Mouse (Mus musculus) midbrain, embryonic 10.5 days (tissue): Measurements from ENCODE around the gene Bcl9l. TPM values are rescaled to one million over a fixed set of nuclear protein-coding genes. Genes with fewer than 3 reads are reported as not detected.

Source experiments
- DNase-seq: peaks from one replicate; pipeline ENCODE4 v3.0.0-alpha.2; 2017; ENCODE audit warnings: low spot score
- H3K27ac ChIP-seq: fragments of 300-500 bp; sonication (generic); replicated peaks from 2 replicates; pipeline ENCODE4 v1.5.1; 2016; ENCODE audit warnings: mild to moderate bottlenecking
- H3K27me3 ChIP-seq: fragments of 300-500 bp; sonication (generic); 2 replicates; pipeline ENCODE4 v1.6.1; 2016; ENCODE audit warnings: low read depth, mild to moderate bottlenecking; ENCODE audit not compliant: poor library complexity, severe bottlenecking
- H3K36me3 ChIP-seq: fragments of 300-500 bp; sonication (generic); 2 replicates; pipeline ENCODE4 v1.6.1; 2016; ENCODE audit warnings: mild to moderate bottlenecking, moderate library complexity
- H3K4me1 ChIP-seq: fragments of 300-500 bp; sonication (generic); 2 replicates; pipeline ENCODE4 v1.6.1; 2016
- H3K4me3 ChIP-seq: fragments of 300-500 bp; sonication (generic); 2 replicates; pipeline ENCODE4 v1.5.1; 2016; ENCODE audit warnings: mild to moderate bottlenecking, moderate library complexity
- H3K9me3 ChIP-seq: fragments of 300-500 bp; sonication (generic); replicated peaks from 2 replicates; pipeline ENCODE4 v1.6.1; 2016; ENCODE audit warnings: mild to moderate bottlenecking
- WGBS: fragments of 180-500 bp; shearing (Covaris S2); methylation state at CpG from one replicate; pipeline ENCODE4 v1.1.7; 2016; 5-methylcytosine and 5-hydroxymethylcytosine counted together
- polyA plus RNA-seq: library from polyadenylated mRNA; unstranded; fragments of >200 nt; fragmentation: Nextera tagmentation; extraction: Ambion mirVana; gene quantifications from 2 replicates; pipeline ENCODE4 v1.2.1, GENCODE M21; 2016

Bcl9l gene
- polyA plus RNA-seq, 1 experiment from 2014 or later, result 3.9 TPM

DNA sequence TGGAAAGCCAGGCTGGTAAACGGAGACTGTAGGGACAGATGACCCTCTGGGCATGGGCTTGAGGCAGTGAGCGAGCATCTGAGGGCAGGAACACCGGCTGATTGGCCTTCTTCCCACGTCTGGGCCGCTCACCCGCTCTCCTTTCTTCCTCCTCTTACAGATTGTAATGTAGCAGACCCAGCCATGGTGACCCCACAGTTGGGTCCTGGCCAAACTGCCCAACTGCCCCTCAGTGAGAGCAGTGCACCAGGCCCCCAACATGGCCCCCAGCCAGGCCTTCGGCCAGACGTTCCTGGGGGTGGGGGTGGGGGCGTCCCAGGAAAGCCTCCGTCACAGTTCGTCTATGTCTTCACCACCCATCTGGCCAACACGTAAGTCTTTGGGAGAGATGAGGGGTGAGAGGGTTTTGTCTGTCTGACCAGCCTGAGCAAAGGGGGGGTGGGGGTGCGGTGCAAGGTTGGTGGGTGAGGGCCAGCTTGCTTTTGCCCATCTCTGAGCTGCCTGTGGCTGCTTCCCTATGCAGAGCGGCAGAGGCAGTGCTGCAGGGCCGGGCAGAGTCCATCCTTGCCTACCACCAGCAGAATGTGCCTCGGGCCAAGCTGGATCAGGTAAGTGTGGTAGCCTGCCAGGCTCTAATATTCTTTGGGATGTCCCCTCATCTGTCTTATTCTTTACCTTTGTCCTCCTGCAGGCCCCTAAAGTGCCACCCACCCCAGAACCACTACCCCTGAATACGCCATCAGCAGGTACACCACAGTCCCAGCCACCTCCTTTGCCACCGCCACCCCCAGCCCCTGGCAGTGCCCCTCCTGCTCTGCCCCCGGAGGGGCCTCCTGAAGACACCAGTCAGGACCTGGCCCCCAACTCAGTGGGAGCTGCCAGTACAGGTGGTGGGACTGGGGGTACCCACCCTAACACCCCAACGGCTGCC is 22.5 kb downstream of the Bcl9l start:
- 82% methylated on average over 20 of the region's 20 CpGs for WGBS
- peaks cover 30% of the 10 kb centered on the region for H3K27me3 ChIP-seq
- peak overlapping the region; percentile 18; the same call in 1 of the 2 replicates for H3K4me3 ChIP-seq
- H3K9me3 ChIP-seq, result no peaks in the 10 kb centered on the region
- H3K4me1 ChIP-seq, result peaks cover 39% of the 10 kb centered on the region
- H3K36me3 ChIP-seq, result peaks cover 59% of the 10 kb centered on the region
- DNase-seq, result no peak
- no peak overlapping the region for H3K27ac ChIP-seq

DNA sequence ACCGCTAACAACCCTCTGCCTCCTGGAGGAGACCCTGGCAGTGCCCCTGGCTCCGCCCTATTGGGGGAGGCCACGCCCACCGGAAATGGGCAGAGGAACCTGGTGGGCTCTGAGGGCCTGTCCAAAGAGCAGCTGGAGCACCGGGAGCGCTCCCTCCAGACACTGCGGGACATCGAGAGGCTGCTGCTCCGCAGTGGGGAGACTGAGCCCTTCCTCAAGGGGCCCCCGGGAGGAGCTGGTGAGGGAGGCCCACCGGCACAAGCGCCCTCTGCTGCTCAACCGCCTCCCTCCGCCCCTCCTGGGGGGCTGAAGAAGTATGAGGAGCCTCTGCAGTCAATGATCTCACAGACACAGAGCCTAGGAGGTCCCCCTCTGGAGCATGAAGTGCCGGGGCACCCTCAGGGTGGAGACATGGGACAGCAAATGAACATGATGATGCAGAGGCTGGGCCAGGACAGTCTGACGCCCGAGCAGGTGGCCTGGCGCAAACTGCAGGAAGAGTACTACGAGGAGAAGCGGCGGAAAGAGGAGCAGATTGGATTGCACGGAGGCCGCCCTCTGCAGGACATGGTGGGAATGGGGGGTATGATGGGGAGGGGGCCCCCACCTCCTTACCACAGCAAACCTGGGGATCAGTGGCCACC is 23.3 kb downstream of the Bcl9l start:
- peaks cover 54% of the 10 kb centered on the region for H3K36me3 ChIP-seq
- H3K4me1 ChIP-seq, result peaks cover 39% of the 10 kb centered on the region
- 61% methylated on average over 23 of the region's 23 CpGs for WGBS
- peaks cover 28% of the 10 kb centered on the region for H3K27me3 ChIP-seq
- H3K4me3 ChIP-seq, result peak overlapping the region; percentile 18; the same call in 1 of the 2 replicates
- no peaks in the 10 kb centered on the region for H3K9me3 ChIP-seq
- peak overlapping the region; percentile 55; the same call in 1 of the 2 replicates for H3K27ac ChIP-seq
- no peak for DNase-seq

DNA sequence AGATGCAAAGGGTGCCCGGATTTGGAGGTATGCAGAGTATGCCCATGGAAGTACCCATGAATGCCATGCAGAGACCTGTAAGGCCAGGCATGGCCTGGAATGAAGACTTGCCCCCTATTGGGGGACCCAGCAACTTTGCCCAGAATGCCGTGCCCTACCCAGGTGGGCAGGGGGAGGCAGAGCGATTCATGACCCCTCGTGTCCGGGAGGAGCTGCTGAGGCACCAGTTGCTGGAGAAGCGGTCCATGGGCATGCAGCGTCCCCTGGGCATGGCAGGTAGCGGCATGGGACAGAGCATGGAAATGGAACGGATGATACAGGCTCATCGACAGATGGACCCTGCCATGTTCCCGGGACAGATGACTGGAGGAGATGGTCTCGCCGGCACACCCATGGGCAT is 23.9 kb downstream of the Bcl9l start:
- Histone ChIP-seq H3K27me3 (peaks cover 22% of the 10 kb centered on the region), H3K36me3 (peaks cover 48% of the 10 kb centered on the region), H3K4me1 (peaks cover 34% of the 10 kb centered on the region), H3K9me3 (no peaks in the 10 kb centered on the region), H3K27ac (no peak overlapping the region), H3K4me3 (no peak overlapping the region)
- 95% methylated on average over 13 of the region's 13 CpGs for WGBS
- DNase-seq, result no peak

DNA sequence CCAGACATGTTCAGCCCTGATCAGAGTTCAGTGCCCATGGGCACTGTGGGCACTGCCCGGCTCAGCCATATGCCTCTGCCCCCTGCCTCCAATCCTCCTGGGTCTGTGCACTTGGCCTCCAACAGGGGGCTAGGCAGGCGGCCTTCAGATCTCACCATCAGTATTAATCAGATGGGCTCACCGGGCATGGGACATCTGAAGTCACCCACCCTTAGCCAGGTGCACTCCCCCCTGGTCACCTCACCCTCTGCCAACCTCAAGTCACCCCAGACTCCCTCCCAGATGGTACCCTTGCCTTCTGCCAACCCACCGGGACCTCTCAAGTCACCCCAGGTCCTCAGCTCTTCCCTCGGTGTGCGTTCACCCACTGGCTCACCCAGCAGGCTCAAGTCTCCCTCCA is 24.7 kb downstream of the Bcl9l start:
- Histone ChIP-seq H3K36me3 (peaks cover 46% of the 10 kb centered on the region), H3K27ac (no peak overlapping the region), H3K9me3 (no peaks in the 10 kb centered on the region), H3K27me3 (peaks cover 19% of the 10 kb centered on the region), H3K4me3 (no peak overlapping the region), H3K4me1 (peaks cover 30% of the 10 kb centered on the region)
- DNase-seq, result no peak
- WGBS, result 97% methylated on average over 6 of the region's 6 CpGs

DNA sequence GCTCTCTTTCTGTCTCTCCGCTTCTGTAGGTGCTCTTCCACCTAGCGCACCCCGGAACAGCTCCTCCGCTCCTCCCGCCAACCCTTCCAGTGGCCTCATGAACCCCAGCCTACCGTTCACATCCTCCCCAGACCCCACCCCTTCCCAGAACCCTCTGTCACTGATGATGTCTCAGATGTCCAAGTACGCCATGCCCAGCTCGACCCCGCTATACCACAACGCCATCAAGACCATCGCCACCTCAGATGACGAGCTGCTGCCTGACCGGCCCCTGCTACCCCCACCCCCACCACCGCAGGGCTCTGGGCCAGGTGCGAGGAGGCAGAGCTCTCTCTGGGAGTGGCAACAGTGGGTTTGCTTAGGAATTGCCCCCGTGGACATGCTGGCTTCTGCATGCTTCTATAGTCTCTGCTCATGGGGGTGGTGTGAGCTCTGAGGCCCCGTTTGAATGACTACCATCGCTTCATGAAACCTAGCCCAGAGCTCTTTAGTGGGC is 25.5 kb downstream of the Bcl9l start:
- 87% methylated on average over 18 of the region's 18 CpGs for whole genome bisulfite sequencing
- H3K36me3 ChIP-seq, result peaks cover 46% of the 10 kb centered on the region

DNA sequence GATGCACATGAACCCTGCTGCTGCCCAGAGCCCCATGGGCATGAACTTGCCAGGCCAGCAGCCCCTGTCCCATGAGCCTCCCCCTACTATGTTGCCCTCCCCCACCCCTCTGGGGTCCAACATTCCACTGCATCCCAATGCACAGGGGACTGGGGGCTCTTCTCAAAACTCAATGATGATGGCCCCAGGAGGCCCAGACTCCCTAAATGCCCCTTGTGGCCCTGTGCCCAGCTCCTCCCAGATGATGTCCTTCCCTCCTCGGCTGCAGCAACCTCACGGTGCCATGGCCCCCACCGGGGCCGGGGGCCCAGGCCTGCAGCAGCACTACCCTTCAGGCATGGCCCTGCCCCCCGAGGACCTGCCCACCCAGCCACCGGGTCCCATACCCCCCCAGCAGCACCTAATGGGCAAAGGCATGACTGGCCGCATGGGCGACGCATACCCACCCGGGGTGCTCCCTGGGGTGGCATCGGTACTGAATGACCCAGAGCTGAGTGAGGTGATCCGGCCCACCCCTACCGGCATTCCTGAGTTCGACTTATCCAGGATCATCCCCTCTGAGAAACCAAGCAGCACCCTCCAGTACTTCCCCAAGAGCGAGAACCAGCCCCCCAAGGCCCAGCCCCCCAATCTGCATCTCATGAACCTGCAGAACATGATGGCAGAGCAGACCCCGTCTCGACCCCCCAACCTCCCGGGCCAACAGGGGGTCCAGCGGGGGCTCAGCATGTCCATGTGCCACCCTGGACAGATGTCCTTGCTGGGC is 26.3 kb downstream of the Bcl9l start:
- H3K27me3 ChIP-seq, result peaks cover 19% of the 10 kb centered on the region
- 0 out of 2 replicates have a peak overlapping the region, but pooled peaks have one; percentile 6 for H3K27ac ChIP-seq
- H3K4me1 ChIP-seq, result peaks cover 30% of the 10 kb centered on the region
- peaks cover 46% of the 10 kb centered on the region for H3K36me3 ChIP-seq
- no peak for DNase-seq
- H3K4me3 ChIP-seq, result peak overlapping the region; percentile 50; the same call in 1 of the 2 replicates
- 82% methylated on average over 19 of the region's 19 CpGs for WGBS
- H3K9me3 ChIP-seq, result no peaks in the 10 kb centered on the region

More for the DNA sequence above, 25.5 kb downstream of the Bcl9l start:
- H3K4me1 ChIP-seq, result peaks cover 30% of the 10 kb centered on the region
- no peak overlapping the region for H3K27ac ChIP-seq
- H3K27me3 ChIP-seq, result peaks cover 19% of the 10 kb centered on the region
- H3K4me3 ChIP-seq, result no peak overlapping the region
- H3K9me3 ChIP-seq, result no peaks in the 10 kb centered on the region
- no peak for DNase-seq

DNA sequence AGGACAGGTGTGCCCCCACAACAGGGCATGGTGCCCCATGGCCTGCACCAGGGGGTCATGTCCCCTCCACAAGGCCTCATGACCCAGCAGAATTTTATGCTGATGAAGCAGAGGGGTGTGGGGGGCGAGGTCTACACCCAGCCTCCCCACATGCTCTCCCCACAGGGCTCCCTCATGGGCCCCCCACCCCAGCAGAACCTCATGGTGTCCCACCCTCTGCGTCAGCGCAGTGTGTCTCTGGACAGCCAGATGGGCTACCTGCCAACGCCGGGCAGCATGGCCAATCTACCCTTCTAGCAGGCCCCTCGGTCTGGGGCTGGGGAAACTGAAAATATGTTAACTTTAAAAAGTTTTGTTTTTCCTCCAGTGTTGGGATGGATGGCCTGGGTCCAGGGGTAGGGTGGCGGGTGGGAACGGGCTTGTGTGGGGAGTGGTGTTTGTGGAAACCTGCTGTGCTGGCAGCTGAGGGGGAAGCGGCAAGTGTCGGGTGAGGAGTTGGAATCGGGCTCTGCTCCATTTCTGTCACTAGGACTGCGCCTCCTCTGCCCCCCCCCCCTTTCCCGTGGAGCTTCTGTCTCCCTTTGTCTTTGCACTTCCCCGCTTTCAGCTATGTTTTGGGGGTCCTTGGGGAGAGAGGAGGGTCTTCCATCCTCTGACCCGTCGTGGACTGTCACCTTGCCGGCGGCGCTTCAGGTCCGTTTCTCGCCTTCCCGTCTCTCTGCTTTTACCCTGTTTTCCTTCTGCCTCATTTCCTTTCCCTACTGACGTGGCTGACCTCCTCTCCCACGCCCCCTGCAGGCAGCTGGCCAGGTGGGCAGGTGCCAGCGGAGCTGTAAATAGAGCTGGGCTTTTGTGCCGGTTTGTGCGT is 27.1 kb downstream of the Bcl9l start:
- Histone ChIP-seq H3K27me3 (peaks cover 19% of the 10 kb centered on the region), H3K36me3 (peaks cover 46% of the 10 kb centered on the region), H3K9me3 (no peaks in the 10 kb centered on the region), H3K4me1 (peaks cover 30% of the 10 kb centered on the region), H3K4me3 (peak overlapping the region; percentile 50), H3K27ac (peak overlapping the region; percentile 59; the same call in 1 of the 2 replicates)
- DNase-seq, result peak; percentile 76
- 13% methylated on average over 27 of the region's 27 CpGs for WGBS

DNA sequence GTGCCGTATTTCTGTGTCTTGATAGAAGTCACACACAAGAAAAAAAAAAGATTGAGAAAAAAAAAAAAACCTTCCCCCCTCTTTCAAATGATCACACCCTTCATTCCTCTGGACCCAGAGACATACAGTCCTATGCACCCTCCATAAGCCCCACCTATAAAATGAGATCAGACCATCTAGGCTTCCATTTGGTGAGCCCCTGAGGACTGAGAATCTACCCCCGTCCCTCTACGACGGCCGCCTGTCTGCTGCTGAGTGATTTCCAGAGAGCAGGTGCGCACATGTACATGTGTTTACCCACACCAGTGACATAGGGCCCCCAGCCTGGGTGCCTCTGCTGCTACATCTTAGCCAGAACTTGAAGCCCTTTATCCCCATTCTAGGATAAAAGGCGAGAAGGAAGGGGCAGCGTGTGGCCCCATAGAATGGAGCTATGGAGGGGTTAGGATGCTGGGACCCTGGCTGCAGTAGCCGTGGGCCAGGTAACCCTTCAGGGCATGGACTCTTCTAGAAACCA is 27.8 kb downstream of the Bcl9l start:
- peak overlapping the region; percentile 50 for H3K4me3 ChIP-seq
- no peaks in the 10 kb centered on the region for H3K9me3 ChIP-seq
- no peak for DNase-seq
- peaks cover 19% of the 10 kb centered on the region for H3K27me3 ChIP-seq
- peaks cover 41% of the 10 kb centered on the region for H3K36me3 ChIP-seq
- WGBS, result 41% methylated on average over 9 of the region's 9 CpGs
- H3K4me1 ChIP-seq, result peaks cover 29% of the 10 kb centered on the region
- H3K27ac ChIP-seq, result no peak overlapping the region; the same call in 1 of the 2 replicates

DNA sequence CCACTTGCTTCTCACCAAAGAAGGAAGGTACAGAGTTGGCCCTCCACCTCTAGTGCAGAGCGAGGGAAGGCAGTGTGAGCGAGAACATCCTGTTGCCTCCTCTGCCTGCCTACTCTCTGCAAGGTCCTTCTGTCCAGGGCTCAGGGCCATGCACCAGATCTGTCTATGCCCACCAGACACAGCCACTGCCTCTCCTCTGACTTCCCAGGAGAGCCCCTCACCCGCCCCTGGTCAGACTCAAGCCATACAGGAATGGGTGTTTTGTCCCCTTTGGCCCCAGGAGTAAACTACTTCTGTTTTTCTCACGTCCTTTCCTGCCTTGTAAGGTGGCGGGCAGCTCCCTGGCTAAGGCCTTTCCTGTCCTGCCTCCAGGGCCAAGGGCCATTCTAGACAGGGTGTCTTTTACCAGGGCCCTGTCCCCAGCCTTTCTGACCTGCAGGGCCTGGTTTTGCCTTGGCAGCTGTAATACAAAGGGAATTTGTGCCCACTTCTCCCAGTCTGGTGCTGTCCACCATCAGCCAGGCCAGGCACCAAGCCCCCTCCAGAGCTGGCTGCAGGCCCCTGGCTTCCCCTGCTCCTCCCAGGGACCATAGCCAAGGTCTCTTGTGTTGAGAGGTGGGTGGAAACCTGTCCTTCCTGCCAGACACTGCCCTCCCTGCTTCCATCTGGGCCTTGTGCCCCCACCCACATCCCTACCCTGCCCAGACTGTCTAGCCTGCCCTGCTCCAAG is 28.4 kb downstream of the Bcl9l start:
- H3K27me3 ChIP-seq, result peaks cover 19% of the 10 kb centered on the region
- DNase-seq, result no peak
- H3K4me1 ChIP-seq, result peaks cover 23% of the 10 kb centered on the region
- no peak overlapping the region for H3K4me3 ChIP-seq
- H3K36me3 ChIP-seq, result peaks cover 34% of the 10 kb centered on the region
- peak overlapping the region; percentile 14; the same call in 1 of the 2 replicates for H3K27ac ChIP-seq
- WGBS, result 73% methylated on average over 5 of the region's 5 CpGs
- no peaks in the 10 kb centered on the region for H3K9me3 ChIP-seq

DNA sequence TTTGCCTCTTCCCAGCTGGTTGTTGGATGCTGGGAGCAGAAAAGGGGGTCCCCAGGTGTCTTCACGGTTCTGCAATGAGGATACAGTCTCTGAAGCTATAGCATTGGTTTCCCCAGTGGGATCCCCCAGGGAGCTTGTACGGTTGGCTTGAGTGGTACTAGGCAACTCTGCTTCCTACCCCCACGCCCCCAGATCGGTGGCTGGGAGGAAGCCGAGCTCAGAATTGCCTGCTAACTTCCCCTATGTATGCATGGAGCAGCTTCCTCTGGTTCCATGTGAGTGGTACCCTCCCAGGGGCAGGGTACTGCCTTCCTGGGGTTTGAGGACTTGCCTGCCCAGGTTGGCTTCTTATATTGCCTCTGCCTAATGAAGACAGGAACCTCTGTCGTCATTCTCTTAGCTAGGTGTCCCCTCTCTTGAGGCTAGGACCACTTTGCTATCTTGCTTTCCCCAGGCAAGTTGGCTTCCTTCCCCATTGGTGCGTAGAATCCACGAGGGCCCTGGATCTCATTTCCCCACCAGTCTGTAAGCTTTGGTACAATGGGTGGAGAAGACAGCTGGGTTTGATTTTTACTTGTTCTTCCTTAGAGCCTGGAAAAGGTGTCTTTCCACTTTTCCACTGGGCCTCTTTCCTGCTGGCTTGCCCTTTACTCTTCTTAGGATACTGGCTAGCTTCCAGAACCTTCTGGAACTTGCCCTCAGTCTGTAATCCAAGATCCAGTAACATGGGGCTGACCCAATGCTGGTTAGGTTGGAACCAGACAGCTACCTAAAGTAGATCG is 29.5 kb downstream of the Bcl9l start:
- H3K27me3 ChIP-seq, result peaks cover 19% of the 10 kb centered on the region
- 85% methylated on average over 9 of the region's 9 CpGs for WGBS
- no peak for DNase-seq
- peaks cover 24% of the 10 kb centered on the region for H3K36me3 ChIP-seq
- H3K9me3 ChIP-seq, result no peaks in the 10 kb centered on the region
- H3K27ac ChIP-seq, result no peak overlapping the region
- H3K4me3 ChIP-seq, result no peak overlapping the region
- peaks cover 23% of the 10 kb centered on the region for H3K4me1 ChIP-seq
